8 mouse cellular contexts compared by ENCODE assay signal in genomic region chr17:23548615-23549014, GRCm38 (mm10). TPM values are rescaled to one million over a fixed set of nuclear protein-coding genes. Genes with fewer than 3 reads are reported as not detected.
DNase-seq lines count a peak whose midpoint lies in the region; ATAC-seq and TF ChIP-seq lines count a peak whose summit lies in the region.

No protein-coding gene starts in this region.

- no peak for TF ChIP-seq RAD21 in MEL (IDR thresholded peaks at IDR 0.05; ENCODE audit: low read depth, low read length)

- peak overlapping the region; percentile 71 for H3K4me2 ChIP-seq in forebrain, embryonic 16.5 days (ENCODE audit: low read length)
- peak overlapping the region; percentile 71 for H3K4me2 ChIP-seq in neural tube, embryonic 15.5 days

- H3K9ac ChIP-seq in MEL (ENCODE audit: control insufficient read depth, low read depth, low read length, poor library complexity, severe bottlenecking) = peak overlapping the region; percentile 67
- peak overlapping the region; percentile 49 for H3K9ac ChIP-seq in forebrain, embryonic 16.5 days (replicated peaks; ENCODE audit: low read depth, low read length)
- peak overlapping the region; percentile 42 for H3K9ac ChIP-seq in neural tube, embryonic 15.5 days (replicated peaks)

- ATAC-seq in forebrain, embryonic 16.5 days = peak; percentile 13; the same call in 1 of the 2 replicates
- peak; percentile 15; the same call in 1 of the 2 replicates for ATAC-seq in neural tube, embryonic 15.5 days (ENCODE audit: low FRiP score)

- no peak for TF ChIP-seq POLR2A in MEL (IDR thresholded peaks at IDR 0.05; ENCODE audit: control insufficient read depth in 1 of 2, insufficient read depth in 1 of 2, low read depth in 1 of 2, low read length in 2 of 2, poor library complexity in 1 of 2)
- no peak for TF ChIP-seq POLR2A in lung, adult 2 months (IDR thresholded peaks at IDR 0.05; ENCODE audit: borderline replicate concordance, extremely low read depth, low read depth, low read length)

- WGBS in forebrain, embryonic 16.5 days = under 1% methylated on average over 15 of the region's 15 CpGs
- WGBS in lung, adult 2 months = under 1% methylated on average over 15 of the region's 15 CpGs
- 1% methylated on average over 15 of the region's 15 CpGs for WGBS in neural tube, embryonic 15.5 days

- no peaks in the 10 kb centered on the region for H3K27me3 ChIP-seq in MEL (ENCODE audit: control insufficient read depth in 1 of 2, insufficient read depth in 2 of 2, low read length in 2 of 2)
- H3K27me3 ChIP-seq in forebrain, embryonic 16.5 days (replicated peaks; ENCODE audit: control insufficient read depth, insufficient read depth, low read length) = no peaks in the 10 kb centered on the region
- H3K27me3 ChIP-seq in neural tube, embryonic 15.5 days (replicated peaks) = 0 out of 2 replicates have a peak, but pooled peaks cover under 1% of the 10 kb centered on the region

- peak overlapping the region; percentile 15 for H3K27ac ChIP-seq in MEL (ENCODE audit: control insufficient read depth, low read depth, low read length)
- peak overlapping the region; percentile 44; the same call in 1 of the 2 replicates for H3K27ac ChIP-seq in forebrain, embryonic 16.5 days (ENCODE audit: low read length)
- peak overlapping the region; percentile 69 for H3K27ac ChIP-seq in layer of hippocampus, adult 2 months
- peak overlapping the region; percentile 58 for H3K27ac ChIP-seq in neural tube, embryonic 15.5 days (replicated peaks)

- peaks cover 0 to 9% of the 10 kb centered on the region in 2 experiments; a peak in 2 of 4 replicates for H3K36me3 ChIP-seq in MEL (ENCODE audit: control insufficient read depth in 1 of 2, insufficient read depth in 2 of 2, low read length in 2 of 2)
- no peaks in the 10 kb centered on the region for H3K36me3 ChIP-seq in forebrain, embryonic 16.5 days (ENCODE audit: control insufficient read depth, insufficient read depth)
- H3K36me3 ChIP-seq in neural tube, embryonic 15.5 days = no peaks in the 10 kb centered on the region

- peaks cover 0 to 20% of the 10 kb centered on the region in 2 experiments; a peak in 2 of 4 replicates for H3K4me1 ChIP-seq in MEL (ENCODE audit: control insufficient read depth in 1 of 2, insufficient read depth in 2 of 2, low read length in 2 of 2)
- H3K4me1 ChIP-seq in forebrain, embryonic 16.5 days (replicated peaks; ENCODE audit: control insufficient read depth, insufficient read depth, low read length) = peaks cover 17% of the 10 kb centered on the region
- H3K4me1 ChIP-seq in lung, adult 2 months (ENCODE audit: control insufficient read depth, insufficient read depth, low read length) = peaks cover 6% of the 10 kb centered on the region
- H3K4me1 ChIP-seq in neural tube, embryonic 15.5 days = peaks cover 20% of the 10 kb centered on the region

- TF ChIP-seq CTCF in MEL (IDR thresholded peaks at IDR 0.05 in 2 of 3, conservative IDR thresholded peaks at IDR 0.05 in 1 of 3; ENCODE audit: control insufficient read depth in 1 of 3, insufficient read depth in 1 of 3, low read depth in 2 of 3, low read length in 3 of 3, poor library complexity in 1 of 3, severe bottlenecking in 1 of 3) = no peak
- TF ChIP-seq CTCF in layer of hippocampus, adult 2 months (conservative IDR thresholded peaks at IDR 0.05) = no peak
- TF ChIP-seq CTCF in lung, adult 2 months (IDR thresholded peaks at IDR 0.05; ENCODE audit: insufficient read depth, low read length) = no peak

- peak overlapping the region; percentile 47 to 93 for H3K4me3 ChIP-seq in MEL (ENCODE audit: control insufficient read depth in 1 of 2, insufficient read depth in 1 of 2, low read depth in 2 of 2, low read length in 2 of 2)
- H3K4me3 ChIP-seq in forebrain, embryonic 16.5 days (replicated peaks; ENCODE audit: low read length) = peak overlapping the region; percentile 74
- peak overlapping the region; percentile 81 for H3K4me3 ChIP-seq in layer of hippocampus, adult 2 months
- peak overlapping the region; percentile 65 for H3K4me3 ChIP-seq in lung, adult 2 months (replicated peaks; ENCODE audit: extremely low read depth, low read depth, low read length)
- peak overlapping the region; percentile 59 for H3K4me3 ChIP-seq in neural tube, embryonic 15.5 days (replicated peaks)

- TF ChIP-seq EP300 in MEL (IDR thresholded peaks at IDR 0.05; ENCODE audit: low read depth in 1 of 2, low read length in 2 of 2) = no peak

- H3K79me2 ChIP-seq in MEL (ENCODE audit: control insufficient read depth, insufficient read depth, low read length, poor library complexity) = peaks cover 3% of the 10 kb centered on the region; the same call in 1 of the 2 replicates

- intact Hi-C loops in heart, postnatal 36 days (cut with DNase I) = loop anchor here (5.0 kb wide), 2 partner anchors 356 to 824 kb away; partner anchors contain the start of gene Zfp40

- H3K9me3 ChIP-seq in MEL (replicated peaks; ENCODE audit: insufficient read depth, low read length) = no peaks in the 10 kb centered on the region
- H3K9me3 ChIP-seq in forebrain, embryonic 16.5 days (ENCODE audit: control insufficient read depth, low read length) = no peaks in the 10 kb centered on the region
- no peaks in the 10 kb centered on the region for H3K9me3 ChIP-seq in neural tube, embryonic 15.5 days (replicated peaks)

- peak; percentile 92 for DNase-seq in MEL (ENCODE audit: low read depth, low spot score)
- DNase-seq in cerebellum, adult 18-20 months = peak; percentile 83 to 90
- peak; percentile 88 to 94 for DNase-seq in heart, postnatal 36 days
- DNase-seq in layer of hippocampus, adult 2 months (ENCODE audit: low spot score in 2 of 2) = peak; percentile 86 to 91
- peak; percentile 81 for DNase-seq in lung, adult 2 months
- peak; percentile 72 for DNase-seq in testis, postnatal 14 days (ENCODE audit: low spot score)

TF ChIP-seq in MEL, 35 proteins besides CTCF, POLR2A, EP300 and RAD21:
- TF ChIP-seq ZKSCAN1 (IDR thresholded peaks at IDR 0.05; ENCODE audit: low read depth, low read length) (no peak), TBP (IDR thresholded peaks at IDR 0.05; ENCODE audit: low read depth, low read length) (peak; percentile 100), BHLHE40 (IDR thresholded peaks at IDR 0.05; ENCODE audit: borderline replicate concordance, low read depth, low read length) (no peak)

RNA-seq across cellular contexts. Expression of gene Zfp213, which starts 15.4 kb away (rescaled TPM):
- 3.4 and 3.8 TPM in 2 replicates for total RNA-seq in MEL (2012; rRNA removed)
- 1 to 10 TPM in 1 of 2 experiments, not detected in 1; 3.0 TPM for polyA plus RNA-seq in MEL (2012; ENCODE audit: insufficient read depth in 1 of 2, insufficient read length in 2 of 2, low read depth in 1 of 2, low replicate concordance in 2 of 2, missing spikeins in 1 of 2)
- polyA plus RNA-seq in forebrain, embryonic 16.5 days (2015; fragmentation: Nextera tagmentation; extraction: Ambion mirVana) = 19.0 and 19.1 TPM in 2 replicates
- 1 to 10 TPM; 4.9 to 5.1 TPM for total RNA-seq in heart, postnatal 36 days (2021)
- total RNA-seq in layer of hippocampus, adult 2 months (2021) = 1 to 10 TPM; 5.7 to 6.9 TPM
- polyA plus RNA-seq in lung, adult 2 months (2012; rRNA removed) = 13.4 and 14.0 TPM in 2 replicates
- polyA plus RNA-seq in neural tube, embryonic 15.5 days (2015; fragmentation: Nextera tagmentation; extraction: Ambion mirVana) = 16.0 and 16.4 TPM in 2 replicates

RNA-seq across cellular contexts. Expression of gene Zfp13, which starts 50.7 kb away (rescaled TPM):
- 0.08 and 0.16 TPM in 2 replicates for total RNA-seq in MEL (2012; rRNA removed)
- polyA plus RNA-seq in MEL (2012; ENCODE audit: insufficient read depth in 1 of 2, insufficient read length in 2 of 2, low read depth in 1 of 2, low replicate concordance in 2 of 2, missing spikeins in 1 of 2) = under 1 TPM in 1 of 2 experiments, not detected in 1; 0.38 TPM
- polyA plus RNA-seq in forebrain, embryonic 16.5 days (2015; fragmentation: Nextera tagmentation; extraction: Ambion mirVana) = 26.2 and 28.5 TPM in 2 replicates
- 1 to 10 TPM; 2.4 to 4.1 TPM for total RNA-seq in heart, postnatal 36 days (2021)
- total RNA-seq in layer of hippocampus, adult 2 months (2021) = 10 to 100 TPM; 30.1 to 33.6 TPM
- polyA plus RNA-seq in lung, adult 2 months (2012; rRNA removed) = 14.9 and 15.2 TPM in 2 replicates
- polyA plus RNA-seq in neural tube, embryonic 15.5 days (2015; fragmentation: Nextera tagmentation; extraction: Ambion mirVana) = 22.6 and 24.9 TPM in 2 replicates

RNA-seq across cellular contexts. Expression of gene Zscan10, which starts 52.0 kb away (rescaled TPM):
- not detected in 2 replicates for total RNA-seq in MEL (2012; rRNA removed)
- under 1 TPM in 1 of 2 experiments, not detected in 1; 0.08 TPM for polyA plus RNA-seq in MEL (2012; ENCODE audit: insufficient read depth in 1 of 2, insufficient read length in 2 of 2, low read depth in 1 of 2, low replicate concordance in 2 of 2, missing spikeins in 1 of 2)
- not detected in 2 replicates for polyA plus RNA-seq in forebrain, embryonic 16.5 days (2015; fragmentation: Nextera tagmentation; extraction: Ambion mirVana)
- total RNA-seq in heart, postnatal 36 days (2021) = not detected
- not detected for total RNA-seq in layer of hippocampus, adult 2 months (2021)
- 0.06 TPM in 1 of 2 replicates, not detected in the other for polyA plus RNA-seq in lung, adult 2 months (2012; rRNA removed)
- polyA plus RNA-seq in neural tube, embryonic 15.5 days (2015; fragmentation: Nextera tagmentation; extraction: Ambion mirVana) = not detected in 2 replicates

Comparison
In these comparisons a context has a peak if more than half of its experiments do, and no peak if none do; other contexts are left out.
1. Peak in every context shown above with its lines: DNase-seq, ATAC-seq, H3K4me3 ChIP-seq and H3K27ac ChIP-seq.
2. H3K27ac ChIP-seq: peak in every context shown above with its lines; median percentile 69 in layer of hippocampus, adult 2 months; 58 in neural tube, embryonic 15.5 days; 44 in forebrain, embryonic 16.5 days; 15 in MEL.
3. RNA of gene Zfp13, which starts 50.7 kb away (polyA plus RNA-seq): 26.2 to 28.5 TPM in forebrain, embryonic 16.5 days, 22.6 to 24.9 TPM in neural tube, embryonic 15.5 days and 14.9 to 15.2 TPM in lung, adult 2 months; 0.38 TPM in MEL; every median in the first group is over 10 times any median in the second.